Mouse (Mus musculus): Measurements from ENCODE around the gene Kalrn.

The Kalrn gene

GRCm38 (mm10) chr16:34427654-34428053 is 145.7 kb downstream of the Kalrn start:
- no peak for DNase-seq (ENCODE audit: low spot score in 2 of 2)

GRCm38 (mm10) chr16:34421473-34421872 is 151.9 kb downstream of the Kalrn start:
- no peak for DNase-seq (ENCODE audit: low spot score in 2 of 2)

GRCm38 (mm10) chr16:34417966-34418365 is 155.4 kb downstream of the Kalrn start:
- no peak for DNase-seq (ENCODE audit: low spot score in 2 of 2)

GRCm38 (mm10) chr16:34417383-34417782 is 155.9 kb downstream of the Kalrn start:
- no peak for DNase-seq (ENCODE audit: low spot score in 2 of 2)

- DNase-seq (ENCODE audit: low spot score in 2 of 2) = no peak
Measured at GRCm38 (mm10) chr16:34414581-34414980, 158.8 kb downstream of the Kalrn start.

GRCm38 (mm10) chr16:34413868-34414333 is 159.4 kb downstream of the Kalrn start:
- no peak for DNase-seq (ENCODE audit: low spot score in 2 of 2)

- DNase-seq (ENCODE audit: low spot score in 2 of 2) = no peak
Measured at GRCm38 (mm10) chr16:34407036-34407435, 166.3 kb downstream of the Kalrn start.

- DNase-seq (ENCODE audit: low spot score in 2 of 2) = no peak
Measured at GRCm38 (mm10) chr16:34405094-34405493, 168.2 kb downstream of the Kalrn start.

GRCm38 (mm10) chr16:34401216-34401615 is 172.1 kb downstream of the Kalrn start:
- no peak for DNase-seq (ENCODE audit: low spot score in 2 of 2)

GRCm38 (mm10) chr16:34400102-34400728 is 173.1 kb downstream of the Kalrn start:
- no peak for DNase-seq (ENCODE audit: low spot score in 2 of 2)

- no peak for DNase-seq (ENCODE audit: low spot score in 2 of 2)
Measured at GRCm38 (mm10) chr16:34395221-34395811, 178.0 kb downstream of the Kalrn start.

- DNase-seq (ENCODE audit: low spot score in 2 of 2) = no peak
Measured at GRCm38 (mm10) chr16:34389520-34390271, 183.6 kb downstream of the Kalrn start.

- DNase-seq (ENCODE audit: low spot score in 2 of 2) = no peak
Measured at GRCm38 (mm10) chr16:34388871-34389270, 184.5 kb downstream of the Kalrn start.

- no peak for DNase-seq (ENCODE audit: low spot score in 2 of 2)
Measured at GRCm38 (mm10) chr16:34385065-34385464, 188.3 kb downstream of the Kalrn start.

GRCm38 (mm10) chr16:34382992-34383391 is 190.3 kb downstream of the Kalrn start:
- no peak for DNase-seq (ENCODE audit: low spot score in 2 of 2)

GRCm38 (mm10) chr16:34376166-34376857 is 197.0 kb downstream of the Kalrn start:
- DNase-seq (ENCODE audit: low spot score in 2 of 2) = no peak

- no peak for DNase-seq (ENCODE audit: low spot score in 2 of 2)
Measured at GRCm38 (mm10) chr16:34373519-34373918, 199.8 kb downstream of the Kalrn start.

- no peak for DNase-seq (ENCODE audit: low spot score in 2 of 2)
Measured at GRCm38 (mm10) chr16:34372103-34372741, 201.1 kb downstream of the Kalrn start.

GRCm38 (mm10) chr16:34359206-34359605 is 214.1 kb downstream of the Kalrn start:
- no peak for DNase-seq (ENCODE audit: low spot score in 2 of 2)

GRCm38 (mm10) chr16:34355547-34355946 is 217.8 kb downstream of the Kalrn start:
- no peak for DNase-seq (ENCODE audit: low spot score in 2 of 2)

GRCm38 (mm10) chr16:34354042-34354441 is 219.3 kb downstream of the Kalrn start:
- DNase-seq (ENCODE audit: low spot score in 2 of 2) = no peak

GRCm38 (mm10) chr16:34352747-34353146 is 220.6 kb downstream of the Kalrn start:
- DNase-seq (ENCODE audit: low spot score in 2 of 2) = no peak

Data from spleen, postnatal 4 days (tissue).